8 mouse cellular contexts compared by ENCODE assay signal in the genomic region with DNA sequence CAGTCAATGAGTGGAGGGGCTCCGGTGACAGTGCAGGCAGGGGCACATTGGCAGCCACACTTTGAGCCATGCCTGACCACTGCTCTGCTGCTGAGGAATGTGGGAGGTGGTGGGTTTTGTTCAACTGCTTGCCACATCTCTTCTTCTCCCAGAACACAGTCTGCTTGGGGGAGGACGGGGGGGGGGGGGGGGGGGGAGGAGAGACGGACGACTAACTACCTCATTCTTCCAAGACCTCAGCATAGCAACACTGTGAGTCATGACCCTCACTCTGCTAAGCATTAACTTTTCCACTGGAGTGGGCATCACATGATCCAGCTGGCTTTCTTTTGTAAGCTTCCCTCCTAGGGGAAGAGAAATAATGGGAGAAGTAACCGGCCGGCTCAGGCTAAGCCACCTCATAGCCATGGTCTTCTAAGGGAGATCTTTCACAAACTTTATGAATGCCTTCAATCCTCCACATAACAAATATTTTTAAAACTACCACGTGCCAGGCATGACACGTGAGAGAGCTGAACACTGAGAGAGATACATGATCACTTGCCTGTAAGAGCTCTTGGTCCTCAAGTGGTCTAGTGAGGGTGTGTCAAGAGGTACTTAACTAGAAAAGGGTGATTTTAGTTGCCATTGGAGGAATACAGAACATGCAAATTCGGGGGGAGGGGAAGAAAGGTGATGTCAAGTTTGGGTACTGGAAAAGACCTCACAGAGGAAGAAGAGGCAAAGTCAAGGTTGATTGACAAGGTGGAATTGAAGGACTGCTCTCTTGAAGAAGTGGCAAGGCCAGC. TPM values are rescaled to one million over a fixed set of nuclear protein-coding genes. Genes with fewer than 3 reads are reported as not detected.
DNase-seq lines count a peak whose midpoint lies in the region; ATAC-seq and TF ChIP-seq lines count a peak whose summit lies in the region.

No protein-coding gene starts in this region.

- H3K9ac ChIP-seq in heart, postnatal 0 days (replicated peaks; ENCODE audit: low read depth, low read length): no peak overlapping the region
- H3K9ac ChIP-seq in hindbrain, embryonic 14.5 days: no peak overlapping the region

- no peaks in the 10 kb centered on the region for H3K36me3 ChIP-seq in heart, postnatal 0 days (replicated peaks; ENCODE audit: control insufficient read depth, insufficient read depth, low read length)
- no peaks in the 10 kb centered on the region for H3K36me3 ChIP-seq in hindbrain, embryonic 14.5 days (replicated peaks; ENCODE audit: control insufficient read depth, insufficient read depth)

- TF ChIP-seq CTCF in heart, postnatal 0 days (IDR thresholded peaks at IDR 0.05; ENCODE audit: low read depth): no peak
- no peak for TF ChIP-seq CTCF in layer of hippocampus, adult 2 months (conservative IDR thresholded peaks at IDR 0.05)

- no peak overlapping the region for H3K4me3 ChIP-seq in heart, postnatal 0 days (ENCODE audit: low read depth, low read length)
- H3K4me3 ChIP-seq in layer of hippocampus, adult 2 months: no peak overlapping the region
- H3K4me3 ChIP-seq in hindbrain, embryonic 14.5 days (replicated peaks; ENCODE audit: low read length): no peak overlapping the region

- DNase-seq in 416B (ENCODE audit: low read depth) (peak; percentile 41), R1 (ENCODE audit: low read depth, low spot score) (peak; percentile 78)
- peak; percentile 75 for DNase-seq in heart, postnatal 0 days (ENCODE audit: low spot score)
- peak; percentile 85 to 92 for DNase-seq in lung, adult 18-20 months
- no peak for DNase-seq in layer of hippocampus, adult 2 months (ENCODE audit: low spot score in 2 of 2)
- DNase-seq in cerebellum, postnatal 14 days: no peak
- DNase-seq in hindbrain, embryonic 14.5 days (ENCODE audit: low spot score): no peak
- DNase-seq in cerebellum, adult 18-20 months: no peak

- no peak for TF ChIP-seq EP300 in heart, postnatal 0 days (IDR thresholded peaks at IDR 0.05; ENCODE audit: low read depth)

- no peaks in the 10 kb centered on the region for H3K9me3 ChIP-seq in heart, postnatal 0 days (replicated peaks; ENCODE audit: control insufficient read depth, low read length)
- H3K9me3 ChIP-seq in hindbrain, embryonic 14.5 days (ENCODE audit: control insufficient read depth, low read length): no peaks in the 10 kb centered on the region

- WGBS in heart, postnatal 0 days: 26% methylated on average over 8 of the region's 9 CpGs
- 38% methylated on average over 8 of the region's 9 CpGs for WGBS in hindbrain, embryonic 14.5 days

- H3K27ac ChIP-seq in heart, postnatal 0 days (ENCODE audit: low read depth): peak overlapping the region; percentile 44
- no peak overlapping the region for H3K27ac ChIP-seq in layer of hippocampus, adult 2 months
- H3K27ac ChIP-seq in hindbrain, embryonic 14.5 days: no peak overlapping the region

- ATAC-seq in heart, postnatal 0 days (ENCODE audit: insufficient read depth, low read depth): peak; percentile 69
- ATAC-seq in hindbrain, embryonic 14.5 days (ENCODE audit: low FRiP score): no peak

- H3K4me1 ChIP-seq in heart, postnatal 0 days (ENCODE audit: control insufficient read depth, insufficient read depth): peaks cover 8% of the 10 kb centered on the region; the same call in 1 of the 2 replicates
- no peaks in the 10 kb centered on the region for H3K4me1 ChIP-seq in hindbrain, embryonic 14.5 days (replicated peaks; ENCODE audit: control insufficient read depth, insufficient read depth, low read length)

- H3K4me2 ChIP-seq in heart, postnatal 0 days (ENCODE audit: low read depth, low read length): no peak overlapping the region
- H3K4me2 ChIP-seq in hindbrain, embryonic 14.5 days (replicated peaks): no peak overlapping the region

- H3K27me3 ChIP-seq in heart, postnatal 0 days (ENCODE audit: control insufficient read depth, insufficient read depth, low read length): no peaks in the 10 kb centered on the region
- no peaks in the 10 kb centered on the region for H3K27me3 ChIP-seq in hindbrain, embryonic 14.5 days (ENCODE audit: control insufficient read depth, insufficient read depth, low read length)

RNA-seq across cellular contexts. Expression of a gene that starts 17.9 kb away (rescaled TPM):
- 9.5 and 13.3 TPM in 2 replicates for total RNA-seq in heart, postnatal 0 days (2014; rRNA removed; ENCODE audit: low replicate concordance)
- 2.8 and 3.0 TPM in 2 replicates for polyA plus RNA-seq in heart, postnatal 0 days (2015; fragmentation: Nextera tagmentation; extraction: Ambion mirVana)
- total RNA-seq in layer of hippocampus, adult 2 months (2021): 1 to 10 TPM; 4.3 to 5.0 TPM
- polyA plus RNA-seq in hindbrain, embryonic 14.5 days (2014; fragmentation: Nextera tagmentation; extraction: Ambion mirVana): 2.0 and 3.2 TPM in 2 replicates

RNA-seq across cellular contexts. Expression of a gene that starts 29.4 kb away (rescaled TPM):
- total RNA-seq in heart, postnatal 0 days (2014; rRNA removed; ENCODE audit: low replicate concordance): 19.1 and 21.7 TPM in 2 replicates
- polyA plus RNA-seq in heart, postnatal 0 days (2015; fragmentation: Nextera tagmentation; extraction: Ambion mirVana): 9.2 and 9.5 TPM in 2 replicates
- under 1 TPM; 0.64 to 0.74 TPM for total RNA-seq in layer of hippocampus, adult 2 months (2021)
- polyA plus RNA-seq in hindbrain, embryonic 14.5 days (2014; fragmentation: Nextera tagmentation; extraction: Ambion mirVana): 4.6 and 6.8 TPM in 2 replicates

Comparison
In these comparisons a context has a peak if more than half of its experiments do, and no peak if none do; other contexts are left out.
1. DNase-seq: peak in 416B (single experiment), R1 (single experiment), heart, postnatal 0 days (single experiment) and lung, adult 18-20 months (2 of 2); none in layer of hippocampus, adult 2 months (0 of 2), cerebellum, postnatal 14 days (0 of 2), hindbrain, embryonic 14.5 days (single experiment) and cerebellum, adult 18-20 months (0 of 2).
2. RNA of a gene that starts 29.4 kb away (total RNA-seq): 19.1 to 21.7 TPM in heart, postnatal 0 days; 0.64 to 0.74 TPM in layer of hippocampus, adult 2 months; every median in the first group is over 10 times any median in the second.